Comparison of ENCODE assay signal across 10 mouse cellular contexts in the genomic region with DNA sequence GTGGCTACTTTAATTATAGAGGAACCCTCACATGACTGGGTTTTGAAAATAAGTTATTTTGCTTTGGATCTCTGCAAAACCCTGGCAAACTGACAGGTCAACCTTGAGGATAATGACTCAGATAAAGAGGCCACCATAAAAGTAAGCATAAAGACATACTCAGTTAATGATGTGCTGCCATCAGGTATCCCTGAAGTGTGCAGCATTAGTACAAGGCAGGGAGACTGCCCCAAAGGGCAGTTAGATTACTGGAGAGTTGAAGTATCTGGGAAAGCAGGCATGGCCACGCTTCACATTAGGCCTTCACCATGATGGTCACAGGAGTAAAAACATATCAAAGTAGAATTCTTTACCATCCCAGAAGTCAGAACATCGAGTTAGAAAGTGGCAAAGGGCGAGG. TPM values are rescaled to one million over a fixed set of nuclear protein-coding genes. Genes with fewer than 3 reads are reported as not detected.
DNase-seq lines count a peak whose midpoint lies in the region; ATAC-seq and TF ChIP-seq lines count a peak whose summit lies in the region.
"Had no signal": no experiment of that assay in that cellular context is flagged by ENCODE, and none has a peak within 500 bp of the region (broad histone marks: within the 10 kb centered on the region; RNA-seq: fewer than 3 reads in every experiment).

No protein-coding gene starts in this region.

- DNase-seq in kidney, adult 2 months, result no peak
- DNase-seq in kidney, adult 8-10 months, result no peak
- no peak for DNase-seq in midbrain, postnatal 0 days (ENCODE audit: low spot score)
- DNase-seq in urinary bladder, postnatal 4 days (ENCODE audit: low spot score in 2 of 2), result no peak
- DNase-seq in retina, postnatal 1 day, result no peak

- WGBS in kidney, adult 2 months, result 57% methylated on average over 3 of the region's 3 CpGs
- WGBS in embryonic facial prominence, embryonic 15.5 days, result 44% methylated on average over 3 of the region's 3 CpGs
- 81% methylated on average over 3 of the region's 3 CpGs for WGBS in hindbrain, embryonic 16.5 days
- WGBS in midbrain, postnatal 0 days, result 81% methylated on average over 3 of the region's 3 CpGs

- H3K36me3 ChIP-seq in kidney, adult 2 months (ENCODE audit: control insufficient read depth, insufficient read depth, low read length), result no peaks in the 10 kb centered on the region
- H3K36me3 ChIP-seq in embryonic facial prominence, embryonic 15.5 days, result peaks cover 16% of the 10 kb centered on the region
- H3K36me3 ChIP-seq in hindbrain, embryonic 16.5 days (ENCODE audit: control insufficient read depth, insufficient read depth, low read length), result no peaks in the 10 kb centered on the region
- H3K36me3 ChIP-seq in midbrain, postnatal 0 days (ENCODE audit: insufficient read depth, low read length), result no peaks in the 10 kb centered on the region

- TF ChIP-seq POLR2A in kidney, adult 2 months (IDR thresholded peaks at IDR 0.05; ENCODE audit: low read depth, low read length), result no peak

- H3K4me3 ChIP-seq in kidney, adult 2 months (ENCODE audit: insufficient read depth, low read depth, low read length), result peak overlapping the region; percentile 29; the same call in 1 of the 2 replicates
- peak overlapping the region; percentile 63 for H3K4me3 ChIP-seq in embryonic facial prominence, embryonic 15.5 days (replicated peaks)
- peak overlapping the region; percentile 14; the same call in 1 of the 2 replicates for H3K4me3 ChIP-seq in hindbrain, embryonic 16.5 days (ENCODE audit: low read length)
- no peak overlapping the region for H3K4me3 ChIP-seq in midbrain, postnatal 0 days (ENCODE audit: low read depth, low read length)

- H3K27me3 ChIP-seq in kidney, adult 2 months (replicated peaks; ENCODE audit: control insufficient read depth, insufficient read depth, low read length), result no peaks in the 10 kb centered on the region
- no peaks in the 10 kb centered on the region for H3K27me3 ChIP-seq in embryonic facial prominence, embryonic 15.5 days
- no peaks in the 10 kb centered on the region for H3K27me3 ChIP-seq in hindbrain, embryonic 16.5 days (replicated peaks; ENCODE audit: control insufficient read depth, insufficient read depth, low read length)
- no peaks in the 10 kb centered on the region for H3K27me3 ChIP-seq in midbrain, postnatal 0 days (ENCODE audit: insufficient read depth, low read length)

- H3K9me3 ChIP-seq in embryonic facial prominence, embryonic 15.5 days (replicated peaks), result no peaks in the 10 kb centered on the region
- no peaks in the 10 kb centered on the region for H3K9me3 ChIP-seq in hindbrain, embryonic 16.5 days (ENCODE audit: control insufficient read depth, low read length)
- no peaks in the 10 kb centered on the region for H3K9me3 ChIP-seq in midbrain, postnatal 0 days (ENCODE audit: low read length)

- H3K27ac ChIP-seq in kidney, adult 2 months (ENCODE audit: insufficient read depth, low read depth, low read length), result no peak overlapping the region
- 0 out of 2 replicates have a peak overlapping the region, but pooled peaks have one; percentile 93 for H3K27ac ChIP-seq in embryonic facial prominence, embryonic 15.5 days (replicated peaks)
- H3K27ac ChIP-seq in hindbrain, embryonic 16.5 days (ENCODE audit: low read depth, low read length), result no peak overlapping the region
- no peak overlapping the region for H3K27ac ChIP-seq in midbrain, postnatal 0 days (ENCODE audit: low read depth, low read length)

- H3K9ac ChIP-seq in embryonic facial prominence, embryonic 15.5 days, result peak overlapping the region; percentile 21; the same call in 1 of the 2 replicates
- no peak overlapping the region for H3K9ac ChIP-seq in hindbrain, embryonic 16.5 days (ENCODE audit: low read depth, low read length)
- H3K9ac ChIP-seq in midbrain, postnatal 0 days (replicated peaks; ENCODE audit: low read length, poor library complexity, severe bottlenecking), result no peak overlapping the region

- H3K4me2 ChIP-seq in embryonic facial prominence, embryonic 15.5 days (replicated peaks), result peak overlapping the region; percentile 56
- H3K4me2 ChIP-seq in hindbrain, embryonic 16.5 days (ENCODE audit: low read length), result peak overlapping the region; percentile 57
- H3K4me2 ChIP-seq in midbrain, postnatal 0 days (ENCODE audit: low read depth, low read length, poor library complexity, severe bottlenecking), result peak overlapping the region; percentile 70

- no peaks in the 10 kb centered on the region for H3K4me1 ChIP-seq in kidney, adult 2 months (ENCODE audit: control insufficient read depth, insufficient read depth, low read length)
- H3K4me1 ChIP-seq in embryonic facial prominence, embryonic 15.5 days, result peaks cover 10% of the 10 kb centered on the region; the same call in 1 of the 2 replicates
- H3K4me1 ChIP-seq in hindbrain, embryonic 16.5 days (ENCODE audit: control insufficient read depth, insufficient read depth, low read depth, low read length), result no peaks in the 10 kb centered on the region; the same call in 1 of the 2 replicates
- no peaks in the 10 kb centered on the region for H3K4me1 ChIP-seq in midbrain, postnatal 0 days (ENCODE audit: insufficient read depth, low read length)

- ATAC-seq in embryonic facial prominence, embryonic 15.5 days (ENCODE audit: insufficient number of reproducible peaks, low FRiP score, low TSS enrichment, low read depth), result no peak
- no peak for ATAC-seq in hindbrain, embryonic 16.5 days
- ATAC-seq in midbrain, postnatal 0 days (ENCODE audit: low FRiP score), result no peak
- ATAC-seq in erythroid progenitor cell, adult 5-6 weeks (replicated peaks; ENCODE audit: low FRiP score, poor library complexity, severe bottlenecking), result no peak

- TF ChIP-seq CTCF in kidney, adult 2 months (conservative IDR thresholded peaks at IDR 0.05; ENCODE audit: insufficient read depth, insufficient read length, low read depth, low read length), result no peak
- no peak for TF ChIP-seq CTCF in midbrain, postnatal 0 days (IDR thresholded peaks at IDR 0.05)

RNA-seq across cellular contexts. Expression of a gene that starts 1.3 kb away (rescaled TPM):
- 6.5 and 9.2 TPM in 2 replicates for polyA plus RNA-seq in kidney, adult 2 months (2012; rRNA removed)
- polyA plus RNA-seq in embryonic facial prominence, embryonic 15.5 days (2015; fragmentation: Nextera tagmentation; extraction: Ambion mirVana), result 190 and 192 TPM in 2 replicates
- polyA plus RNA-seq in hindbrain, embryonic 16.5 days (2015; fragmentation: Nextera tagmentation; extraction: Ambion mirVana), result 60.3 and 64.8 TPM in 2 replicates
- 16.2 and 27.1 TPM in 2 replicates for total RNA-seq in midbrain, postnatal 0 days (2014; rRNA removed)
- 37.5 and 41.7 TPM in 2 replicates for polyA plus RNA-seq in midbrain, postnatal 0 days (2015; fragmentation: Nextera tagmentation; extraction: Ambion mirVana)
- 5.4 TPM in 1 of 2 replicates, not detected in the other for total RNA-seq in erythroid progenitor cell, adult 5-6 weeks (2015; ENCODE audit: low replicate concordance)
- 3.9 TPM in 1 of 2 replicates, not detected in the other for total RNA-seq in erythroid progenitor cell, adult 5-6 weeks (2017; ENCODE audit: low replicate concordance)
- total RNA-seq: megakaryocyte-erythroid progenitor cell, adult 5-6 weeks had no signal

RNA-seq across cellular contexts. Expression of a gene that starts 10.0 kb away (rescaled TPM):
- polyA plus RNA-seq in kidney, adult 2 months (2012; rRNA removed), result 0.05 TPM in 1 of 2 replicates, not detected in the other
- 3.1 and 8.1 TPM in 2 replicates for polyA plus RNA-seq in embryonic facial prominence, embryonic 15.5 days (2015; fragmentation: Nextera tagmentation; extraction: Ambion mirVana)
- 0.56 and 0.86 TPM in 2 replicates for polyA plus RNA-seq in hindbrain, embryonic 16.5 days (2015; fragmentation: Nextera tagmentation; extraction: Ambion mirVana)
- total RNA-seq in midbrain, postnatal 0 days (2014; rRNA removed), result 1.7 and 2.0 TPM in 2 replicates
- polyA plus RNA-seq in midbrain, postnatal 0 days (2015; fragmentation: Nextera tagmentation; extraction: Ambion mirVana), result 0.15 and 0.18 TPM in 2 replicates
- total RNA-seq in erythroid progenitor cell, adult 5-6 weeks (2015; ENCODE audit: low replicate concordance), result not detected in 2 replicates
- not detected in 2 replicates for total RNA-seq in erythroid progenitor cell, adult 5-6 weeks (2017; ENCODE audit: low replicate concordance)
- total RNA-seq: megakaryocyte-erythroid progenitor cell, adult 5-6 weeks had no signal

RNA-seq across cellular contexts. Expression of a gene that starts 51.2 kb away (rescaled TPM):
- polyA plus RNA-seq in kidney, adult 2 months (2012; rRNA removed), result not detected in 2 replicates
- polyA plus RNA-seq in embryonic facial prominence, embryonic 15.5 days (2015; fragmentation: Nextera tagmentation; extraction: Ambion mirVana), result 5.6 and 14.0 TPM in 2 replicates
- 0.55 and 0.62 TPM in 2 replicates for polyA plus RNA-seq in hindbrain, embryonic 16.5 days (2015; fragmentation: Nextera tagmentation; extraction: Ambion mirVana)
- 0.77 and 1.4 TPM in 2 replicates for total RNA-seq in midbrain, postnatal 0 days (2014; rRNA removed)
- 0.38 and 0.81 TPM in 2 replicates for polyA plus RNA-seq in midbrain, postnatal 0 days (2015; fragmentation: Nextera tagmentation; extraction: Ambion mirVana)
- total RNA-seq in erythroid progenitor cell, adult 5-6 weeks (2015; ENCODE audit: low replicate concordance), result not detected in 2 replicates
- total RNA-seq in erythroid progenitor cell, adult 5-6 weeks (2017; ENCODE audit: low replicate concordance), result not detected in 2 replicates
- total RNA-seq: megakaryocyte-erythroid progenitor cell, adult 5-6 weeks had no signal

RNA-seq across cellular contexts. Expression of a gene that starts 55.9 kb away (rescaled TPM):
- 0.35 and 1.1 TPM in 2 replicates for polyA plus RNA-seq in kidney, adult 2 months (2012; rRNA removed)
- polyA plus RNA-seq in embryonic facial prominence, embryonic 15.5 days (2015; fragmentation: Nextera tagmentation; extraction: Ambion mirVana), result 0.39 TPM in 1 of 2 replicates, not detected in the other
- 0.18 TPM in 1 of 2 replicates, not detected in the other for polyA plus RNA-seq in hindbrain, embryonic 16.5 days (2015; fragmentation: Nextera tagmentation; extraction: Ambion mirVana)
- not detected in 2 replicates for total RNA-seq in midbrain, postnatal 0 days (2014; rRNA removed)
- polyA plus RNA-seq in midbrain, postnatal 0 days (2015; fragmentation: Nextera tagmentation; extraction: Ambion mirVana), result not detected in 2 replicates
- 7.5 and 9.0 TPM in 2 replicates for total RNA-seq in erythroid progenitor cell, adult 5-6 weeks (2015; ENCODE audit: low replicate concordance)
- total RNA-seq in erythroid progenitor cell, adult 5-6 weeks (2017; ENCODE audit: low replicate concordance), result 0.91 and 11.7 TPM in 2 replicates
- total RNA-seq: layer of hippocampus, postnatal 10 days had no signal

RNA-seq across cellular contexts. Expression of a gene that starts 57.3 kb away (rescaled TPM):
- polyA plus RNA-seq in kidney, adult 2 months (2012; rRNA removed), result 0.47 and 1.1 TPM in 2 replicates
- 10.8 and 26.9 TPM in 2 replicates for polyA plus RNA-seq in embryonic facial prominence, embryonic 15.5 days (2015; fragmentation: Nextera tagmentation; extraction: Ambion mirVana)
- polyA plus RNA-seq in hindbrain, embryonic 16.5 days (2015; fragmentation: Nextera tagmentation; extraction: Ambion mirVana), result 0.98 and 1.2 TPM in 2 replicates
- 1.6 and 7.9 TPM in 2 replicates for total RNA-seq in midbrain, postnatal 0 days (2014; rRNA removed)
- polyA plus RNA-seq in midbrain, postnatal 0 days (2015; fragmentation: Nextera tagmentation; extraction: Ambion mirVana), result 1.0 and 1.1 TPM in 2 replicates
- 0.42 and 3.2 TPM in 2 replicates for total RNA-seq in erythroid progenitor cell, adult 5-6 weeks (2015; ENCODE audit: low replicate concordance)
- not detected in 2 replicates for total RNA-seq in erythroid progenitor cell, adult 5-6 weeks (2017; ENCODE audit: low replicate concordance)
